Mouse (Mus musculus): ENCODE data around the gene Phb2. TPM values are rescaled to one million over a fixed set of nuclear protein-coding genes. Genes with fewer than 3 reads are reported as not detected.

The Phb2 gene
- total and polyA plus RNA-seq, 2 experiments, result 140 to 209 TPM

DNA sequence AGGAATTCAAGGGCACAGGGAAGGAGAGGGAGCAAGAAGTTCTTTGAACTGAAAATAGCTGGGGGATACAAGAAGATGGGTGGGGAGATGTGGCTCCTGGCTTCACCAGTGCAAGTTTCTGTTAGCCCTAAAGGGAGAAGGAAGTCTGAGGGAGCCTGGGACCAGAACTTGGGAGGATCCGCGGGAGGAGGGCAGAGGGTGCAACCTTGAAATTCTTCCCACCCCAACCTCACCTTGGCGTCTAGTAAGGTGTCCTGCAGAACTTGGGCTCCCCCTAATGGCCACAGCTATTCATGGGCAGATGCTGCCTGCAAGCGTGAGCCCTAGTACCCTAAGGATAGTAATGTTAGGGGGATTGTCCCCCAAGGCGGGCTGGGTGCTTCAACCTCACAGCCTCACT lies 47.1 kb downstream of the Phb2 start:
- no peaks in the 10 kb centered on the region for H3K27me3 ChIP-seq (ENCODE audit: control insufficient read depth, insufficient read depth, low read length)
- peaks cover 23% of the 10 kb centered on the region for H3K79me2 ChIP-seq (ENCODE audit: control insufficient read depth, insufficient read depth, low read length)
- H3K4me3 ChIP-seq (ENCODE audit: insufficient read depth, low read depth, low read length), result no peak overlapping the region
- TF ChIP-seq POLR2A (IDR thresholded peaks at IDR 0.05; ENCODE audit: extremely low read depth, insufficient read depth, low read length), result no peak
- peak; percentile 96 for TF ChIP-seq CTCF (IDR thresholded peaks at IDR 0.05; ENCODE audit: low read depth, low read length)
- WGBS, result 2% methylated on average over 5 of the region's 5 CpGs
- peak; percentile 73 for DNase-seq (ENCODE audit: extremely low read depth, low read depth, low spot score)
- no peaks in the 10 kb centered on the region for H3K36me3 ChIP-seq (ENCODE audit: control insufficient read depth, insufficient read depth, low read length)
- H3K4me1 ChIP-seq (ENCODE audit: control insufficient read depth, insufficient read depth, low read length), result peaks cover 26% of the 10 kb centered on the region
- H3K27ac ChIP-seq (replicated peaks; ENCODE audit: insufficient read depth, low read depth, low read length), result no peak overlapping the region
- H3K9ac ChIP-seq (ENCODE audit: low read depth, low read length), result no peak overlapping the region

DNA sequence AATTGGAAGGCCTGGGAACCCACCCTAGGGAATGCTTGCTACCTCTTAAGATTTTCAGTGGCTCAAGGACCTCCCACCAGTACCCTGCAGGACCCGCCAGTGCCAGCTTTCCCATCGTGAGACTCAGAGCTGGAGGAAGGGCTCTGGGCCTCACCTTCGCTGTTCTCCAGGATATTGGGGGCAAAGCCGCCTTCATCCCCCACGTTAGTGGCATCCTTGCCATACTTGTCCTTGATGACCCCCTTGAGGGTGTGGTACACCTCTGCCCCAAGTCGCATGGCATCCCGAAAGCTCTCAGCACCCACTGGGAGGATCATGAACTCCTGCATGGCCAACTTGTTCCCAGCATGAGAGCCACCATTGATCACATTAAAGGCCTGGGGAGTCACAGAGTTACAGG lies 53.8 kb downstream of the Phb2 start:
- TF ChIP-seq CTCF (IDR thresholded peaks at IDR 0.05; ENCODE audit: low read depth, low read length) (no peak), POLR2A (IDR thresholded peaks at IDR 0.05; ENCODE audit: extremely low read depth, insufficient read depth, low read length) (no peak)

More for the DNA sequence above, 53.8 kb downstream of the Phb2 start:
- Histone ChIP-seq H3K79me2 (ENCODE audit: control insufficient read depth, insufficient read depth, low read length) (no peaks in the 10 kb centered on the region), H3K27me3 (ENCODE audit: control insufficient read depth, insufficient read depth, low read length) (peaks cover 9% of the 10 kb centered on the region), H3K9ac (ENCODE audit: low read depth, low read length) (no peak overlapping the region), H3K36me3 (ENCODE audit: control insufficient read depth, insufficient read depth, low read length) (no peaks in the 10 kb centered on the region), H3K4me1 (ENCODE audit: control insufficient read depth, insufficient read depth, low read length) (peaks cover 5% of the 10 kb centered on the region; the same call in 1 of the 2 replicates), H3K27ac (replicated peaks; ENCODE audit: insufficient read depth, low read depth, low read length) (no peak overlapping the region), H3K4me3 (ENCODE audit: insufficient read depth, low read depth, low read length) (no peak overlapping the region)
- 85% methylated on average over 7 of the region's 7 CpGs for WGBS
- DNase-seq (ENCODE audit: extremely low read depth, low read depth, low spot score), result no peak

Other genes starting within 250 kb of the Phb2 start
- gene Clstn3, start 247.5 kb upstream of the Phb2 start, total RNA-seq (2014; rRNA removed), result 1.6 and 2.7 TPM in 2 replicates
- 4.1 and 4.4 TPM in 2 replicates for gene Clstn3, start 247.5 kb upstream of the Phb2 start, polyA plus RNA-seq (2012; rRNA removed)
- gene C1rl, start 219.2 kb upstream of the Phb2 start, total RNA-seq (2014; rRNA removed), result 53.6 and 59.5 TPM in 2 replicates
- 67.3 and 73.0 TPM in 2 replicates for gene C1rl, start 219.2 kb upstream of the Phb2 start, polyA plus RNA-seq (2012; rRNA removed)
- gene C1ra, start 199.9 kb upstream of the Phb2 start, total RNA-seq (2014; rRNA removed), result 165 and 177 TPM in 2 replicates
- 92.5 and 119 TPM in 2 replicates for gene C1ra, start 199.9 kb upstream of the Phb2 start, polyA plus RNA-seq (2012; rRNA removed)
- gene C1s1, start 170.0 kb upstream of the Phb2 start, total RNA-seq (2014; rRNA removed), result 384 and 554 TPM in 2 replicates
- 174 and 206 TPM in 2 replicates for gene C1s1, start 170.0 kb upstream of the Phb2 start, polyA plus RNA-seq (2012; rRNA removed)
- under 0.01 TPM in 1 of 2 replicates, not detected in the other for gene C1rb, start 142.0 kb upstream of the Phb2 start, total RNA-seq (2014; rRNA removed)
- gene C1rb, start 142.0 kb upstream of the Phb2 start, polyA plus RNA-seq (2012; rRNA removed), result 0.12 TPM in 1 of 2 replicates, not detected in the other
- gene C1s2, start 76.3 kb upstream of the Phb2 start, total RNA-seq (2014; rRNA removed), result 0.09 TPM in 1 of 2 replicates, not detected in the other
- not detected in 2 replicates for gene C1s2, start 76.3 kb upstream of the Phb2 start, polyA plus RNA-seq (2012; rRNA removed)
- 72.4 and 99.9 TPM in 2 replicates for gene Lpcat3, start 49.3 kb upstream of the Phb2 start, total RNA-seq (2014; rRNA removed)
- gene Lpcat3, start 49.3 kb upstream of the Phb2 start, polyA plus RNA-seq (2012; rRNA removed), result 172 and 188 TPM in 2 replicates
- 97.4 and 99.6 TPM in 2 replicates for gene Emg1, start 158 bp upstream of the Phb2 start, total RNA-seq (2014; rRNA removed)
- 46.0 and 56.3 TPM in 2 replicates for gene Emg1, start 158 bp upstream of the Phb2 start, polyA plus RNA-seq (2012; rRNA removed)
- gene Ptpn6, start 26.4 kb downstream of the Phb2 start, total RNA-seq (2014; rRNA removed), result 16.7 and 19.7 TPM in 2 replicates
- 17.3 and 17.8 TPM in 2 replicates for gene Ptpn6, start 26.4 kb downstream of the Phb2 start, polyA plus RNA-seq (2012; rRNA removed)
- 125 and 140 TPM in 2 replicates for gene Grcc10, start 29.0 kb downstream of the Phb2 start, total RNA-seq (2014; rRNA removed)
- 203 and 216 TPM in 2 replicates for gene Grcc10, start 29.0 kb downstream of the Phb2 start, polyA plus RNA-seq (2012; rRNA removed)
- not detected in 2 replicates for gene Gm45234, start 43.7 kb downstream of the Phb2 start, total RNA-seq (2014; rRNA removed)
- gene Gm45234, start 43.7 kb downstream of the Phb2 start, polyA plus RNA-seq (2012; rRNA removed), result not detected in 2 replicates
- gene Atn1, start 44.2 kb downstream of the Phb2 start, total RNA-seq (2014; rRNA removed), result 1.4 and 1.5 TPM in 2 replicates
- 9.6 and 10.9 TPM in 2 replicates for gene Atn1, start 44.2 kb downstream of the Phb2 start, polyA plus RNA-seq (2012; rRNA removed)
- 0.09 and 0.67 TPM in 2 replicates for gene Eno2, start 57.3 kb downstream of the Phb2 start, total RNA-seq (2014; rRNA removed)
- 0.19 and 0.34 TPM in 2 replicates for gene Eno2, start 57.3 kb downstream of the Phb2 start, polyA plus RNA-seq (2012; rRNA removed)
- not detected in 2 replicates for gene Lrrc23, start 67.4 kb downstream of the Phb2 start, total RNA-seq (2014; rRNA removed)
- not detected in 2 replicates for gene Lrrc23, start 67.4 kb downstream of the Phb2 start, polyA plus RNA-seq (2012; rRNA removed)
- 9.9 and 14.1 TPM in 2 replicates for gene Spsb2, start 96.3 kb downstream of the Phb2 start, total RNA-seq (2014; rRNA removed)
- 20.1 and 21.6 TPM in 2 replicates for gene Spsb2, start 96.3 kb downstream of the Phb2 start, polyA plus RNA-seq (2012; rRNA removed)
- gene Tpi1, start 102.0 kb downstream of the Phb2 start, total RNA-seq (2014; rRNA removed), result 422 and 433 TPM in 2 replicates
- 491 and 524 TPM in 2 replicates for gene Tpi1, start 102.0 kb downstream of the Phb2 start, polyA plus RNA-seq (2012; rRNA removed)
- 50.5 and 55.9 TPM in 2 replicates for gene Usp5, start 117.1 kb downstream of the Phb2 start, total RNA-seq (2014; rRNA removed)
- 47.9 and 49.3 TPM in 2 replicates for gene Usp5, start 117.1 kb downstream of the Phb2 start, polyA plus RNA-seq (2012; rRNA removed)
- gene Cdca3, start 117.2 kb downstream of the Phb2 start, total RNA-seq (2014; rRNA removed), result 1.1 and 3.2 TPM in 2 replicates
- 2.1 and 2.6 TPM in 2 replicates for gene Cdca3, start 117.2 kb downstream of the Phb2 start, polyA plus RNA-seq (2012; rRNA removed)
- gene Gnb3, start 127.9 kb downstream of the Phb2 start, total RNA-seq (2014; rRNA removed), result not detected in 2 replicates
- not detected in 2 replicates for gene Gnb3, start 127.9 kb downstream of the Phb2 start, polyA plus RNA-seq (2012; rRNA removed)
- gene P3h3, start 145.4 kb downstream of the Phb2 start, total RNA-seq (2014; rRNA removed), result 2.1 and 2.5 TPM in 2 replicates
- 2.5 and 3.0 TPM in 2 replicates for gene P3h3, start 145.4 kb downstream of the Phb2 start, polyA plus RNA-seq (2012; rRNA removed)
- 0.09 and 0.27 TPM in 2 replicates for gene Gpr162, start 151.6 kb downstream of the Phb2 start, total RNA-seq (2014; rRNA removed)
- gene Gpr162, start 151.6 kb downstream of the Phb2 start, polyA plus RNA-seq (2012; rRNA removed), result 0.42 and 0.44 TPM in 2 replicates
- 0.27 and 0.83 TPM in 2 replicates for gene Cd4, start 175.9 kb downstream of the Phb2 start, total RNA-seq (2014; rRNA removed)
- 0.19 and 0.46 TPM in 2 replicates for gene Cd4, start 175.9 kb downstream of the Phb2 start, polyA plus RNA-seq (2012; rRNA removed)
- gene Lag3, start 199.4 kb downstream of the Phb2 start, total RNA-seq (2014; rRNA removed), result 0.09 and 0.13 TPM in 2 replicates
- gene Lag3, start 199.4 kb downstream of the Phb2 start, polyA plus RNA-seq (2012; rRNA removed), result 0.39 and 0.67 TPM in 2 replicates
- gene Ptms, start 207.8 kb downstream of the Phb2 start, total RNA-seq (2014; rRNA removed), result 80.7 and 101 TPM in 2 replicates
- gene Ptms, start 207.8 kb downstream of the Phb2 start, polyA plus RNA-seq (2012; rRNA removed), result 2,256 and 3,281 TPM in 2 replicates
- gene Mlf2, start 219.1 kb downstream of the Phb2 start, total RNA-seq (2014; rRNA removed), result 74.6 and 101 TPM in 2 replicates
- 265 and 285 TPM in 2 replicates for gene Mlf2, start 219.1 kb downstream of the Phb2 start, polyA plus RNA-seq (2012; rRNA removed)

Measured in liver, adult 2 months (tissue).